Mouse (Mus musculus): ENCODE data around the gene Zbtb20.

Gene Zbtb20

DNA sequence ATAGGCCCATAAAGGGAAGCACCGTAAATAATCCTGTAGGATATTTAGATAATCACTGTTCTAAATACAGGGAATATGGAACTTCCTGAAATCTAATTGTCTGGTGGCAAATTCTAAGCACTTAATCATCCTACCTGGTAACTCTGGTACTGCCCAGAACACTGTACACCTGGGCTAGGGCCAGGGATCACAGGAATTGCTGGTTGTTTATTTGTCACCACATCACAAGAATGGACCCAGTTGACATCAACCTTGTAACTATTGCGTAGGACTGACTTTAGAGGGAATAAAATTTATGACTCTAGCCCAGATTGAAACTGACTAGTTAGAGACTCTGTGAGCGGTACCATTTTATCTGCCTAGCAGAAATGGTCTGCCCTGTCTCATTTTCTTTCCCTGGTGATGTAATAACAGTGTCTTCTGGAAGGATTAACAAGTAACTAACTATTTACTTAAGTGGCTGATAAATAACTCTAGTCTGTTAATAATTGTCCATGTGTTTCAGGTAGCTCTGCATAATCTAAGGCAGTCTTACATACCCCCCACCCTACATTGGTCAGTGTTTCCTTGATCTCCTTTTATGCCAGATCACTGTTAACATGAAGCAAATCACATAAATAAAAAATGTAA, 194.1 kb downstream of the Zbtb20 start:
- no peak for ATAC-seq (ENCODE audit: insufficient number of reproducible peaks, low FRiP score, low TSS enrichment)

DNA sequence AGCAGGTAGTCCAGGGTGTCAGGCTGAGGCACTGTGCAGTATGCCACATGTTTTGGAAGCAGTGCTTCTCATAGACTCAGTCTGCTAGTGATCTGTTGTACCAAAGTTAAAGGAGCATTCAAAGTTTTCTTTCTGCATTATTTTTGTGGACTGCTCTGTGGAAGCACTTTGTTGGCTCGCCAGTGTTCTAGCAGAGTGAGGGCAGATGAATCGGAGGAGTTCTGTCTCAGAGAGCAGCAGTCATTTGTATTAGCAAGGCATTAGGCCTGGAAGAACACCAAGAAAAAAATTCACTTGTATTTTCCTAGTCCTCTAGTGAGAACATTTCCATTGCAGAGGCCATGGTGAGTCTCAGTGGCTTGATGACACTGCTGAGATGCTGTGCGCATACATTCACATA, 196.2 kb downstream of the Zbtb20 start:
- no peak for ATAC-seq (ENCODE audit: insufficient number of reproducible peaks, low FRiP score, low TSS enrichment)

DNA sequence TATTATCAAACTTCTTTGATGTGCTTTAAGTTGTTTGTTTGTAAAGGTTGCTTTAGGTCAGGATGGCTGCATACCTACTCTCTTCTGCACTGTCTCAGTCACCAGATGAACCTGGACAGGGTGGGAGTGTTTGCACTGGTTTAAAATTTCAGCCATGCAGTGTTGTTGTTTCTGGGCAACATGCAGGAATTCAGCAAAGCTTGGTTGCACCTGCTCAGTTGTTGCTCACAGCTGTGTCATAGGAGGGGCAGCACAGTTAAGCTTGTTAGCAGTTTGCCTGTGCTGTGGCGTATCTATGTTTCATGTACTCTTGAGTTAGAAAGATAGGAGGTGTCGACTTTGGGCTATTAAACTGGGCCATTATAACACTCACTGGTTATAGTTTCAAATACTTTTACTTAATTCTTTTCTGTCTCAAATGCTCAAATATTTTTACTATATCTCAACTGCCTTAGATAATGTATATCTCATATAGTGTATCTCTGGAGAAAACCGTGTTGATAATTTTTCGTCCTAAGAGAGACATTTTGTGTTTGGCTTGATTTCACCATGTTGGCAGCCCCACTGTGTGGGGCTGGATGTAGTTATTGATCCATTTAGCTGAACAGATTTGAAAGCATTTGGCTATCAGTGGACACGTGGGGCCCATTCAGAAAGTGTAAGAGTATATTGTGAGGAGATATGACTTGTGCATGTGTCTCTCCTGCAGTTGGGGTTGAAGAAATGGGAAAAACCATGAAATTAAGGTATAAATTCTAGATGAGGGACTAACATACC, 197.3 kb downstream of the Zbtb20 start:
- no peak for ATAC-seq (ENCODE audit: insufficient number of reproducible peaks, low FRiP score, low TSS enrichment)

DNA sequence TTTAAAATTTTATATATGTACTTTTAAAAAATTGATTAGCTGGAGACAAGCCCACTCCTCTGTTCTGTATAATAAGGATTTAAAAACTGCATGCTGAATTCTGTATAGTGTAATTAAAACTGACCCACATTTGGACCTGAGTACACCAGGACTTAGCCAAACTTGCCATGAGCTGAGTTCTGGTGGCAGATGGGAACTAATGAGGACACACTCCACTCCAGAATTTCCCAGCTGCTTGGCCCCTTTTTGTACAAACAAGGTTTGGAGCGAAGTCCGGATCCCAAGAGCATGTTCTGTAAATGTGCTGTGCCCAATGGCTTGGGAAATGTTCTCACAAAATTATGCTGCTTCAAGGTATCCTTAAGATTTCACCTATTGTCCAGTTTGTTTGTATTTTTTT, 204.7 kb downstream of the Zbtb20 start:
- ATAC-seq (ENCODE audit: insufficient number of reproducible peaks, low FRiP score, low TSS enrichment), result peak; percentile 93

DNA sequence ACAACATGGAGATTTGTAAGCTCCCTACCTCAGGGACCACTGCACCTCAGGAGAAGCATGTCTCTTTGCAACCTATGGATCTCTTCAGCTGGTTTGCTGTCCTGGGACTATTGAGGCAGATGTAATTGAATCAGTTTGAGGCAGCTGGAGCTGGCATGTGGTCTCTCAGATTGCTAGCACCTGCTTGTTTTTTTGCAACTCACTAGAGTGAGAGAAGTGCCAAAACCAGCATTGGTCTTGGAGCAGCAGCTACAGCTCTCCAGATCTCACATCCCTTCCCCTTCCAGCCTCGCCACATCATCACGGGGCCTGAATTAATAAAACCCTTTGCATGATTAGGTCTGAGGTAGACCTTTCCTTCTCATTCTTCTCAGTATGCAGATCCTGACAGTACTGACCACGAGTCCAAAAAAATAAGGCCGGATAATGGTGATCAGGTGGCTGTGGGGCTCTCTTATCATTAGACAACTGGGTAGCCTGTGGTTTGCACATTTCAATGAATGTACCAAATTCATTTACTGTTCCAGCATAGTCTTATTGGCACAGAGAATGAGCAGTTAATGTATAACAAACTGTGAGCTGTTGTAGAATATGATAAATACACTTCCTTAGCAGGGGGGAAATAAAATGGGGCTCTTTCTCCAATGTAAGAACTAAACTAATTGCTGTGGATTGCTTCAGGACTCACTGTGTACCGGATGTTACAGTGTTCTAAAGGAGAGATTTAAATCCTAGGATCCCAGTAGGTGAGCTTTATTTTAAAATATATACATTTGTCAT, 205.4 kb downstream of the Zbtb20 start:
- ATAC-seq (ENCODE audit: insufficient number of reproducible peaks, low FRiP score, low TSS enrichment), result peak; percentile 53

DNA sequence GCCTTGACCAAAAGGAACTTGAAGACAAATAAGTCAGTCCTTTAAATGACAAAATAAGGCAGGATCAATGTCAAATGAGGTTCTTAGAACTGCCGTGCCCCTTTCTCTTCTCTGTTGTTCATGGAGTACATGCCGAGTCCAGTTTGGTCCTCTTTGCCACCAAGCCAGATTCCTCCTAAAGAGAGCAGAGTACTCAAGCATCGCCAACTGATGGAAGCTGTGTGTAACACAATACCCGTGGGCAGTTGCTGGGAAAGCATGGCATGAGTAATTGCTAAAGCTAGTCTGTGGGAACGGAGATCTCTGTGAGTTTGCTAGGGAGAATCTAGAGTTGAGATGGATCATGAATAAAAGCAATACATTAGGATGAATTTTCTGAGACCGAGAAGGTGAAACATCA, 206.3 kb downstream of the Zbtb20 start:
- ATAC-seq (ENCODE audit: insufficient number of reproducible peaks, low FRiP score, low TSS enrichment), result no peak

DNA sequence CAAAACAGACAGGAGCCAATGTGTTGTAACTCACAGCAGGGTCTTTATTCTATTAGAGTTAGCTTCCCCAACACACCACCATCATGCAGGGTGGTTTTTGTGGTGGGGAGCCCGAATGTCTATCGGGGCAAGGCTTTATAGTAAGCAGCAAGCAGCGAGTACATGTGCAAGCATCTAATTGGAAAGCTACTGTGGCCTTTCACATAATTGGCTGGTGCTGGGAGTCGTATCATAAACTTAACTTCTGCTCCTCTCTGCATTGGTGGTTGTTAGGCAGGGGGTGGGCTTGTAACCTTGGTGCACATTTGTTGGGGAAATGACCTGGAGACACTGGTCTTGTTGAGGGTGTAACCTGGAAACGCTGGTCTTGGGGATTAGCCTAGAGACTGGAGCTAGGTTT, 207.1 kb downstream of the Zbtb20 start:
- ATAC-seq (ENCODE audit: insufficient number of reproducible peaks, low FRiP score, low TSS enrichment), result no peak

DNA sequence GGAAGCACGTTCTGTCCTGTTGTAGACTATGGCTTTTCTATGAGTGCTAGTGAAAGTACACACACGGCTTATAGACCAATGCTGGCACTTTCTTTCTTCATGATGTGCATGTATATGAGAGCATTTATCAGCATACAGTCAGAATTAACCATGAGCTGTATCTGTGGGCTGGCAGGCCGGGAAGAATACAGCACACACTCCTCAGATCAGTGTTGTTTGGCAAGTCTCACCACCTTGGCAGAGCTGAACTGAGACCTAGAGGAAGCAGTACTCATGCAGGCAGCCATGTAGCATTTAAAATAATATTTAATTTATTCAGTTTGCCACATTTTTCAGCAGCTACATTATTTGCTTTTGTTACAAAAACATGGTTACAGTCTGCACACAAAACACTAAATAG, 214.5 kb downstream of the Zbtb20 start:
- peak; percentile 75 for ATAC-seq (ENCODE audit: insufficient number of reproducible peaks, low FRiP score, low TSS enrichment)

DNA sequence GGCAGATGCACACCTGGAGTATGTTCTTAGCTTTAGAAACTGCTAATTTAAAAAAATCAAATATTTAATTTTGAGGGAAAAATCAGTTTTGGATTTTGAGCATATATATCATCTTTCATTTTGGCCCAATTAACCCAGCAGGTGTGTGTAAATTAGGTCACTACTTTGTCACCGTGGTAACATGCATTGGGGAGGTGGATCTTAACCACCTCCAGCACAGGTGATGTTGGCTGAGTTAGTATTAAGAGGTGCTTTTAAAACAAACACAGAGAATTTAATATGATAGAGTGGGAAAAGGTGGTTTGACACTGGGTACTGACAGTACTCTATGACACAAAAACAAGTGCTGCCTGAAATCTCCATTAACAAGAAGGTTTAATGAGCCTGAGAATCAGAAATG, 218.5 kb downstream of the Zbtb20 start:
- ATAC-seq (ENCODE audit: insufficient number of reproducible peaks, low FRiP score, low TSS enrichment), result no peak

DNA sequence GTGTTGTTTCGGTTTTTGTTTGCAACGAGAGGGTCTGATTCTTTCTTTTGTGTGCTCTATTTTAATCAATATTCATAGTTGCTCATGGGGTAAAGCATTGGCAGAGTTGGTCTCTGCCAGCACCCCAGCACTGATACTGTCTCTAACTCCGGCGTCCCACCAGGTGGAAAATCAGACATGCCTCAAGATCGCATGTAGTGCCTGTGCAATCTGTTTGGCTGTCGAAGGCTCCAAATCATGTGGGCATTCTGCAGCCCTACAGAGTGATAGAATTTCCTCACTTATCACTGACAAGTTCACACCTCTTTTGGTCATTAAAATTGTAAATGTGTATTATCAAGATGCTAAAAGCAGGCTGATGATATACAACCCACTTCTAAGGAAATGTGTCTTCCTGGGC, 219.1 kb downstream of the Zbtb20 start:
- ATAC-seq (ENCODE audit: insufficient number of reproducible peaks, low FRiP score, low TSS enrichment), result 0 out of 2 replicates have a peak, but pooled peaks have one; percentile 43

DNA sequence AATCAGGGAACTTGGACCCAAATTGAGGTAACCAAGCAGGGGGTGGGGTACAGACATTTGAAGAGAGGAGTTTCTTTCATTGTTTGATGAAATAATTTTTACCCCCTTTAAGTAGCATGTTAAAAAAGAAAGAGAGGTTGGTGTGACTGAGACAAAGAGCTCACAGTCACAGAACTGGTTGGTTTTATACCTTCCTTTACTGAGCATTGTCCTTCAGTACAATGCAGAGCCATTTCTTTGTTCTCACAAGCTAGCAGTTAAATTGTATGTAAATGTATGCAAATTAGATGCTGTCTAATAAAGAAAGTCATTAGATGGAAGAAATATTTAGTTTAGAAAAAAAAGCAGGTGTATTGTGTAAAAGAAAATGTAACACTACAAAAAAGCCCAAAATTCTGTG, 220.4 kb downstream of the Zbtb20 start:
- no peak for ATAC-seq (ENCODE audit: insufficient number of reproducible peaks, low FRiP score, low TSS enrichment)

DNA sequence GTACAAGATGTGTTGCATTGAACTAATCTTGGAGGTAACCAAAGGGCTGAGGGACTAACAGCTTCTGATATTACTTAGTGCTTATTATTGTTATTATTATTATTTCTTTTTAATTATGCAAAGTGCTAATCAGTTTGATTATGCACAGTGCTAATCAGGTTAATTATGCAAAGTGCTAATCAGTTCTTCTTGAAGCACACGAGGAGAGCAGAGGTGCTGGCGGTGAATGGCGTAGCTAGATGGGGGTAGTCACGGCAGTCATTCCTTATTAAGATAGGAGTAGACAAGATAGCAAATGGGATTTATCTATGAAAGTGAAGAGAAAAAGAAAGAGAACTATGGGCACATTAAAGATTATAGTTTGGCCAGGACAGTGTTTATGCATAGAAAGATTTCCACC, 222.5 kb downstream of the Zbtb20 start:
- no peak for ATAC-seq (ENCODE audit: insufficient number of reproducible peaks, low FRiP score, low TSS enrichment)

DNA sequence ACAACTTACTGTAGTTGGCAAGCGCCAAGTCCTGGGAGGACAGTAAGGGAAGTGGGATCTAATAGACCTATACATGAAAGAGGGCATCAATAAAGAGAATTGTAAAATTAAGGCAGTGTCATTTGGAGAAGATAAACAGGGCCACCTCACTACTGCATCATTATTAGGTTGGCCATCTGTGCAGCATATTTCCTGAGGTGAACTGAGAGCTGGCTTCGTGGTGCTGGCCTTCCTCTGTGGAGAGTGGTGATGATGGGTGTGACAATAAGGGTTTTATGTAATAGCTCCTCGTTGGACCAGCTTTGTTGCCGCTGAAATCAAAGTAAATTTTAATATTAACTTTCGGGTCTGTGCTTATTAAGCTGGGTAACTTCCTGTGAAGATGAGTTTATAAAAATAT, 223.0 kb downstream of the Zbtb20 start:
- ATAC-seq (ENCODE audit: insufficient number of reproducible peaks, low FRiP score, low TSS enrichment), result peak; percentile 67; the same call in 1 of the 2 replicates

DNA sequence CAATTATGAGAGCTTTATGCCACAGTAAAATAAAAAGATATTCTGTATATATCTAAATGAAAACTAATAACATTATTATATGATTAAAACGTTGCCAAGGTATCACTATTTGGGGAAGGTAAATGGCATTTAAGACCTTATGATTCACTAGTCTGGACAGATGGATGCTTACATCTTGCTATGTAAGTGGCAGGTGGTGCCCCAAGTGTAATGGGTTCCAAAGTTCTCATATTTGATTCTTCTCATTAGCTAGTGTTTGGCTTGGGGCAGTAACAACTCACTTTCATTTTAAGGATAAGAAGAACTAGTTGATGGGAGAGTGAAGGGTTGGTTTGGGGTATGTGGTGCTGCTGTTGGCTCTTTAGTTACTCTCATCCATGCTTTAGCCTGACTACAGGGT, 235.6 kb downstream of the Zbtb20 start:
- no peak for ATAC-seq (ENCODE audit: insufficient number of reproducible peaks, low FRiP score, low TSS enrichment)

DNA sequence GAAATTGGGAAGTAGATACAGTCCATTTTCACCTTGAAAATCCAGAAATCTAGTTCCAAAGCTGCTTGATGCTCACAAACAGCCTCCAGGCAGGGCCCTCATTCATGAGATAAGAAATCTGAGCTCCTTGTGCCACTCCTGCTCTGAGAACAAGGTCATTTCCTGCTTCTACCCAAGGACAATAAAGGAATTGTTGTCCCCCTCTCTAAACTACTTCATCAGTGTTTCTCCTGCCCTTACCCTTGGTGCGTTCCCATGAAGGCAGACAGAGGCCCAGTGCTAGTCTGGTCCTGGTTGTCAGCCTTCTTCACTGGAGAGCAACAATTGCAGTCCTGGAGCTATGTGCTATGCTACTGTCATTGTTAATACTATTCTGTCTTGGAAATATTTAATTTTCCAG, 238.3 kb downstream of the Zbtb20 start:
- no peak for ATAC-seq (ENCODE audit: insufficient number of reproducible peaks, low FRiP score, low TSS enrichment)

DNA sequence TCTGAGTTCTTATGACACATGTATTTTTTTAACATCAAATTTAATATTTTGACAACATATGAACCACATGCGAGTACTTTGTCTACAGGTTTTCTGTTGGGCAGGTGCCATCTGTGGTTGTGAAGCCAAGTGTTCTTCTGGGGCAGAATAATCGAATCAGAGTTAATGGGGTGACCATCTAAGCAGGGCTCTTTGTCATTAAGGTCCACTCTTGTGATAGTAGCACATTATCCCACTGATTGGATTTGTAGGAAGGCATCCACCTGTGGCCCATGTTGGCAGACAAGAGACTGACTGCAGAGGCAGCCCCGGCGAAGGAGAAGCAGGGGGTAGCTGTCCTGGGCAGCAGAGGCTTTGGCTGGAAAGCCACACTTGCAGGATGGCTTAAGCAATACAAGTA, 254.3 kb downstream of the Zbtb20 start:
- ATAC-seq (ENCODE audit: insufficient number of reproducible peaks, low FRiP score, low TSS enrichment), result peak; percentile 65; the same call in 1 of the 2 replicates

DNA sequence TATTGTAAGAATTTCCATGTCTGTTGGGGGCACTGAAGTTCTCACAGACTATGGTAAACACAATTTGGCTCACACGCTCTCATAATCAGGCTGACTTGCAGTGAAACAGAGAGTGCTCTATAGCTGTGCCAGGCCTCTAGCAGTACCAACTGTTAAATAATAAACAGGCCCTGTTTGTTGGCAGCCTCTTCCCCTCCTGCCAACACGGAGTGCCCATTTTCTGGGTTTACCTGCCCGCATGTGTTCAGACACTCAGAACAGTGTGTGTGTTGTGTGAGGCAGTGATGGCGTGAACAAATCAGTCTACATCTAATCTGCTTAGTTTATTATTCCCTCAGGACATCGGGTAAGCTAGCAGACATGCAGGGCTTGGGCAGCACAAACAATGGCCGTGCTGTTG, 254.9 kb downstream of the Zbtb20 start:
- peak; percentile 99 for ATAC-seq (ENCODE audit: insufficient number of reproducible peaks, low FRiP score, low TSS enrichment)

DNA sequence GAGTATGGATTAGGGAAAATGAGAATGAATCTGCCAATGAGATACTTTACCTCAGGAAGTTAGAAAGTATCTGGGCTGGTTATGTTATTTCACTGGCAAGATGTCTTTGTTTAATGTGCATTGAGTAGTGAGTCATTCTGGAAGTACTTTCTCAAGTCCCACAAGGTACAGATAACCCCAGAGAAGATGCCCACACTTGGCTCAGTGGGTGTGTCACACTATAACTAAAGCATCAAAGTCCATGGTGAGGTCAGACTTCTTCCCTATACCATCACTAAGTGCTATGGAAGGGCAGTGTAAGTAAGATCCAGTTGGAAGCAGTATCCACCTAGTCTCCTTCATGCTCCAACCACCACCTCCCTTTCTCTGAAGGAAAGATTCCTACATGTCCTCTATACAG, 255.4 kb downstream of the Zbtb20 start:
- 0 out of 2 replicates have a peak, but pooled peaks have one; percentile 5 for ATAC-seq (ENCODE audit: insufficient number of reproducible peaks, low FRiP score, low TSS enrichment)

DNA sequence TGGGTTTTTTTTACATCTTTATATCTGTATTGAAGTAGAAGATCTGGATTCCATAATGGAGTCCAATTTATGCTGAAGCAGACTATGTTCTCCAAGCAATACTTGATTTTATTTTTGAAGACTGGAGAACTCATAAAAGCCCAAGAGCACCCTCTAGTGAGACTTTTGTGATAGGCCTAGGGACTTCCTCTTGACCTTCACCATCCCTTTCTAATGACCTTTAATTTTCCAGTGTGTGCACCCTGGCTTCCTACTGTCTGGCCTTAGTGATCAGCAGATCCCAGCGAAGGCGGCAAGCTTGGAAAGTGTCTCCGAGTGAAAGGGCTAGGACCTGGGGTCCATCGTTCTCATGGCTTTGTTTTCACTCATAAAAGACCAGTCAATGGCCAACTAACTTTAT, 292.8 kb downstream of the Zbtb20 start:
- no peak for ATAC-seq (ENCODE audit: insufficient number of reproducible peaks, low FRiP score, low TSS enrichment)

DNA sequence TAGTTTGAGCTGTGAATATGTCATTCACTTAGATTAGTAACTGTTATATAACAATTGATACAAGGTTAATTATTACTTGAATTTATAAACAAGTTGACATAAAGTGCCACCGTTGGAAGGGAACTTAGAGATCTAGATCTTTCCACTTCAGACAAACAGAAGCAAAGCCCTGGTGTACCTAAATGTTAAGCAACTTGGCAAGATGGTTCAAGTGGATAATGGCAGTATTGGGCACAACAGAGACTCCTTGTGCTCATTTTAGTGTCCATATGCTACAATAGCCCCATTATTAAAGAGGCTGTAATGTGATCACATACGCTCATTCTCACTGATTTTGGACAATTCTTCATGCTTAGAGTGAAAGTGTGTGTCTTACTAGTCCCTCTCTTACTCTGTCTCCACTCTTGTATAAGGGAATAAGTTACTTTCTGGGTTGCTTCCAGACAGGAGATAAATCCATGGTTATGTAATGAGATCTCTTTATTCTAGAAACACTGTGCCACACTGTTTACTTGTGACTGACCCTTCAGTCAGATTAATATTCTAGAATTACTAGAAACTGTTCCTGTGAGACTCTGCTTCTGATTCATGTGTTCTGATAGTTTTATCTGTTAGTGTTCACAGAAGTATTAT, 293.7 kb downstream of the Zbtb20 start:
- ATAC-seq (ENCODE audit: insufficient number of reproducible peaks, low FRiP score, low TSS enrichment), result no peak

DNA sequence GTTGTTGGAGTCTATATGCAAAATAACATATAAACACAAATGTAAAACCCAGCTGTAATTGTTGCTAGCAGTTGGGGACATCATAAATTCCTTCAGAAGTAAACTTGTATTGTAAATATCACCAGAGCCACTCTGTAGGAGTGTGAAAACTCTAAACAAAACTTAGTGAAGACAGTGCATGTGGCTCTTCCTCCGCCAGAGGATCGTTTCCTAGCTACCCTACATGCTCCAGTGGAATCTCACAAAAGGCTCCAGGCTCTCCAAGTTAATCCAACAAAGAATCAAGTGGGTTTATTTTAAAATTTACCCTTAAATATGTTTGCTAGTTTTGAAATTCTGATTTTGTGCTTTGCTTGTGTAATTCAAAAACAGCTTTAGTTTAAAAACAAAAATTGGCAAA, 296.5 kb downstream of the Zbtb20 start:
- no peak for ATAC-seq (ENCODE audit: insufficient number of reproducible peaks, low FRiP score, low TSS enrichment)

Measured in cerebellum, adult (tissue).